Mouse (Mus musculus): ENCODE results near the gene Arih1.

Gene Arih1

GRCm38 (mm10) chr9:59486549-59487065 is at the start of gene Arih1:
TSS of gene Arih1 (minus strand) at chr9:59486618.
- peak; percentile 99 for DNase-seq

- peak; percentile 65 for DNase-seq
Measured at GRCm38 (mm10) chr9:59533889-59534288, 47.5 kb upstream of the Arih1 start.

- no peak for DNase-seq
Measured at GRCm38 (mm10) chr9:59533422-59533821, 47.0 kb upstream of the Arih1 start.

GRCm38 (mm10) chr9:59531645-59532044 is 45.2 kb upstream of the Arih1 start:
- no peak for DNase-seq

- DNase-seq: no peak
Measured at GRCm38 (mm10) chr9:59528274-59528673, 41.9 kb upstream of the Arih1 start.

- no peak for DNase-seq
Measured at GRCm38 (mm10) chr9:59527580-59527979, 41.2 kb upstream of the Arih1 start.

GRCm38 (mm10) chr9:59526727-59527126 is 40.3 kb upstream of the Arih1 start:
- no peak for DNase-seq

- no peak for DNase-seq
Measured at GRCm38 (mm10) chr9:59522906-59523305, 36.5 kb upstream of the Arih1 start.

GRCm38 (mm10) chr9:59519396-59519795 is 33.0 kb upstream of the Arih1 start:
- no peak for DNase-seq

- DNase-seq: no peak
Measured at GRCm38 (mm10) chr9:59518976-59519375, 32.6 kb upstream of the Arih1 start.

GRCm38 (mm10) chr9:59517127-59517526 is 30.7 kb upstream of the Arih1 start:
- no peak for DNase-seq

- DNase-seq: no peak
Measured at GRCm38 (mm10) chr9:59515069-59515468, 28.7 kb upstream of the Arih1 start.

- DNase-seq: no peak
Measured at GRCm38 (mm10) chr9:59512381-59512780, 26.0 kb upstream of the Arih1 start.

GRCm38 (mm10) chr9:59508146-59508545 is 21.7 kb upstream of the Arih1 start:
- no peak for DNase-seq

GRCm38 (mm10) chr9:59487331-59487730 is 913 bp upstream of the Arih1 start:
- no peak for DNase-seq

- DNase-seq: no peak
Measured at GRCm38 (mm10) chr9:59486076-59486518, 321 bp downstream of the Arih1 start.

- peak; percentile 60 for DNase-seq
Measured at GRCm38 (mm10) chr9:59485511-59486075, 825 bp downstream of the Arih1 start.

- DNase-seq: no peak
Measured at GRCm38 (mm10) chr9:59484760-59485159, 1.7 kb downstream of the Arih1 start.

GRCm38 (mm10) chr9:59482419-59482818 is 4.0 kb downstream of the Arih1 start:
- no peak for DNase-seq

- no peak for DNase-seq
Measured at GRCm38 (mm10) chr9:59476617-59477016, 9.8 kb downstream of the Arih1 start.

- no peak for DNase-seq
Measured at GRCm38 (mm10) chr9:59474838-59475237, 11.6 kb downstream of the Arih1 start.

- DNase-seq: no peak
Measured at GRCm38 (mm10) chr9:59473171-59473570, 13.2 kb downstream of the Arih1 start.

- DNase-seq: no peak
Measured at GRCm38 (mm10) chr9:59469446-59469845, 17.0 kb downstream of the Arih1 start.

- DNase-seq: no peak
Measured at GRCm38 (mm10) chr9:59464293-59464692, 22.1 kb downstream of the Arih1 start.

GRCm38 (mm10) chr9:59458997-59459510 is 27.4 kb downstream of the Arih1 start:
- DNase-seq: no peak

Data from cerebellum, adult 11 months (tissue).